Mouse (Mus musculus) spleen, adult 2 months (tissue): Measurements from ENCODE around the gene Eri3.

Source experiments
- CTCF ChIP-seq: fragments of 200-500 bp; IDR thresholded peaks from 2 replicates; pipeline ENCODE4 v1.5.1; 2011; ENCODE audit warnings: mild to moderate bottlenecking, inconsistent platforms; ENCODE audit not compliant: insufficient read depth, insufficient read length, insufficient replicate concordance; ENCODE audit errors: extremely low read depth
- POLR2A ChIP-seq: fragments of 200-500 bp; IDR thresholded peaks from 2 replicates; pipeline ENCODE4 v1.6.1; 2011; ENCODE audit warnings: low read depth, low read length, inconsistent platforms

GRCm38 (mm10) chr4:117521350-117521749 is 28.8 kb upstream of the Eri3 start:
- TF ChIP-seq POLR2A (no peak), CTCF (no peak)
